In genomic region chrX:56274170-56274569, GRCm38 (mm10) we compare ENCODE assay signal across 8 mouse cellular contexts.
DNase-seq lines count a peak whose midpoint lies in the region; ATAC-seq and TF ChIP-seq lines count a peak whose summit lies in the region.

No protein-coding gene starts in this region.

- H3K4me3 ChIP-seq in heart, adult 2 months: no peak overlapping the region

- H3K27me3 ChIP-seq in heart, adult 2 months (ENCODE audit: control insufficient read depth, insufficient read depth, low read length): no peaks in the 10 kb centered on the region

- TF ChIP-seq POLR2A in heart, adult 2 months (IDR thresholded peaks at IDR 0.05; ENCODE audit: insufficient read depth, low read depth, low read length): no peak

- TF ChIP-seq EP300 in heart, adult 2 months (IDR thresholded peaks at IDR 0.05; ENCODE audit: insufficient read depth, low read depth, low read length): no peak

- ATAC-seq in activated CD4-positive, CD25-positive, alpha-beta regulatory T cell, adult 4 months: no peak

- H3K27ac ChIP-seq in heart, adult 2 months: no peak overlapping the region

- TF ChIP-seq CTCF in heart, adult 2 months (IDR thresholded peaks at IDR 0.05): peak; percentile 67

- no peaks in the 10 kb centered on the region for H3K4me1 ChIP-seq in heart, adult 2 months (ENCODE audit: control insufficient read depth, insufficient read depth, low read length)

- no peak for DNase-seq in heart, adult 2 months
- no peak for DNase-seq in heart, adult 11 months
- DNase-seq in ovary, postnatal 14 days (ENCODE audit: low spot score): peak; percentile 1
- no peak for DNase-seq in ovary, postnatal 10 days (ENCODE audit: low spot score)
- peak; percentile 8 for DNase-seq in c-Kit-positive CD71-negative TER-119-negative erythroid progenitor cells, embryonic 14.5 days (ENCODE audit: low read depth)
- peak; percentile 18 for DNase-seq in layer of hippocampus, adult 9-10 months (ENCODE audit: low spot score)
- peak; percentile 2 for DNase-seq in right cerebral cortex, postnatal 4 days

- intact Hi-C loops in heart, adult 2 months (cut with DNase I): loop anchor here (2.0 kb wide), 1 partner anchor 65 kb away; no protein-coding TSS in a partner anchor

- H3K36me3 ChIP-seq in heart, adult 2 months (ENCODE audit: control insufficient read depth, insufficient read depth, low read length): no peaks in the 10 kb centered on the region

- 10% methylated on average over 1 of the region's 1 CpGs for WGBS in heart, adult 2 months

- H3K79me2 ChIP-seq in heart, adult 2 months (replicated peaks; ENCODE audit: control insufficient read depth, insufficient read depth, low read length): no peaks in the 10 kb centered on the region

- no peak overlapping the region for H3K9ac ChIP-seq in heart, adult 2 months (ENCODE audit: low read depth, low read length)

Comparison
In these comparisons a context has a peak if more than half of its experiments do, and no peak if none do; other contexts are left out.
1. DNase-seq: peak in ovary, postnatal 14 days (single experiment), c-Kit-positive CD71-negative TER-119-negative erythroid progenitor cells, embryonic 14.5 days (single experiment), layer of hippocampus, adult 9-10 months (single experiment) and right cerebral cortex, postnatal 4 days (single experiment); none in heart, adult 2 months (0 of 2), heart, adult 11 months (single experiment) and ovary, postnatal 10 days (single experiment).